Mouse (Mus musculus) small intestine, adult 2 months (tissue): ENCODE results near the gene Klf12.

Source experiments
- CTCF ChIP-seq: fragments of 200-500 bp; IDR thresholded peaks from 2 replicates; pipeline ENCODE4 v1.5.1; 2012; ENCODE audit warnings: low read depth, mild to moderate bottlenecking, control low read depth, inconsistent platforms, low read length, moderate library complexity, mixed read lengths; ENCODE audit not compliant: insufficient replicate concordance, insufficient read length; ENCODE audit errors: extremely low read depth
- POLR2A ChIP-seq: fragments of 200-500 bp; IDR thresholded peaks from 2 replicates; pipeline ENCODE4 v1.6.1; 2012; ENCODE audit warnings: low read depth, mild to moderate bottlenecking, control low read depth, inconsistent platforms, low read length, moderate library complexity

GRCm38 (mm10) chr14:100140370-100140769 is 144.1 kb downstream of the Klf12 start:
- no peak for TF ChIP-seq POLR2A
- no peak for TF ChIP-seq CTCF
